ENCODE assay signal across 8 mouse cellular contexts in genomic region chr2:32362274-32362673, GRCm38 (mm10). TPM values are rescaled to one million over a fixed set of nuclear protein-coding genes. Genes with fewer than 3 reads are reported as not detected.
DNase-seq lines count a peak whose midpoint lies in the region; ATAC-seq and TF ChIP-seq lines count a peak whose summit lies in the region.
"Not testable (repeated sequence)": the region's sequence is repeated elsewhere in the genome, so short reads cannot be mapped to it uniquely, and the experiment has no call there.

No protein-coding gene starts in this region.

- ATAC-seq in embryonic facial prominence, embryonic 13.5 days (ENCODE audit: insufficient number of reproducible peaks, insufficient read depth, low FRiP score, low TSS enrichment, low read depth); hindbrain, embryonic 13.5 days (ENCODE audit: low FRiP score); kidney, postnatal 0 days (replicated peaks; ENCODE audit: low FRiP score, low read depth); liver, embryonic 14.5 days (ENCODE audit: insufficient read depth); midbrain, embryonic 12.5 days (ENCODE audit: low FRiP score, low read depth): not testable (repeated sequence)

- TF ChIP-seq EP300 in ES-Bruce4 (IDR thresholded peaks at IDR 0.05; ENCODE audit: insufficient read depth, low read depth, low read length); liver, embryonic 14.5 days (IDR thresholded peaks at IDR 0.05; ENCODE audit: low read depth): not testable (repeated sequence)

- H3K27ac ChIP-seq in ES-Bruce4 (ENCODE audit: insufficient read depth, low read length); midbrain, embryonic 12.5 days (replicated peaks): not testable (repeated sequence)
- peak overlapping the region; percentile 89; the same call in 1 of the 2 replicates for H3K27ac ChIP-seq in embryonic facial prominence, embryonic 13.5 days
- peak overlapping the region; percentile 95 for H3K27ac ChIP-seq in gastrocnemius, adult 2 months
- peak overlapping the region; percentile 90 for H3K27ac ChIP-seq in hindbrain, embryonic 13.5 days
- peak overlapping the region; percentile 95; the same call in 1 of the 2 replicates for H3K27ac ChIP-seq in kidney, postnatal 0 days
- peak overlapping the region; percentile 76 for H3K27ac ChIP-seq in liver, embryonic 14.5 days
- 0 out of 2 replicates have a peak overlapping the region, but pooled peaks have one; percentile 89 for H3K27ac ChIP-seq in small intestine, adult 2 months (ENCODE audit: insufficient read depth, low read depth, low read length)

- not testable (repeated sequence) for TF ChIP-seq CTCF in ES-Bruce4 (IDR thresholded peaks at IDR 0.05; ENCODE audit: low read depth, low read length); gastrocnemius, adult 2 months (IDR thresholded peaks at IDR 0.05); kidney, postnatal 0 days (IDR thresholded peaks at IDR 0.05; ENCODE audit: low read depth); liver, embryonic 14.5 days (IDR thresholded peaks at IDR 0.05; ENCODE audit: low read depth); small intestine, adult 2 months (IDR thresholded peaks at IDR 0.05; ENCODE audit: extremely low read depth, insufficient read length, insufficient replicate concordance, low read depth, low read length)

- not testable (repeated sequence) for DNase-seq in gastrocnemius, adult 2 months; liver, embryonic 14.5 days (ENCODE audit: low read depth in 3 of 3, low spot score in 3 of 3)
- peak; percentile 27 for DNase-seq in kidney, postnatal 0 days (ENCODE audit: low spot score)

- 34% methylated on average over 5 of the region's 5 CpGs for WGBS in embryonic facial prominence, embryonic 13.5 days
- 45% methylated on average over 5 of the region's 5 CpGs for WGBS in hindbrain, embryonic 13.5 days
- WGBS in kidney, postnatal 0 days, result 32% methylated on average over 5 of the region's 5 CpGs
- 13% methylated on average over 5 of the region's 5 CpGs for WGBS in liver, embryonic 14.5 days (ENCODE audit: insufficient replicate concordance)
- WGBS in midbrain, embryonic 12.5 days, result 48% methylated on average over 5 of the region's 5 CpGs
- WGBS in small intestine, adult 2 months, result 16% methylated on average over 5 of the region's 5 CpGs

- H3K27me3 ChIP-seq in ES-Bruce4 (ENCODE audit: control insufficient read depth, insufficient read depth, low read length, poor library complexity, severe bottlenecking); embryonic facial prominence, embryonic 13.5 days; kidney, postnatal 0 days (ENCODE audit: insufficient read depth, low read length); liver, embryonic 14.5 days (ENCODE audit: control insufficient read depth, insufficient read depth, low read length); small intestine, adult 2 months (ENCODE audit: control insufficient read depth, insufficient read depth, low read length): not testable (repeated sequence)
- peaks cover 14% of the 10 kb centered on the region for H3K27me3 ChIP-seq in hindbrain, embryonic 13.5 days
- H3K27me3 ChIP-seq in midbrain, embryonic 12.5 days, result peaks cover 15% of the 10 kb centered on the region

- H3K9ac ChIP-seq in ES-Bruce4 (ENCODE audit: low read depth, poor library complexity, severe bottlenecking), result peak overlapping the region; percentile 57
- peak overlapping the region; percentile 92 for H3K9ac ChIP-seq in embryonic facial prominence, embryonic 13.5 days
- H3K9ac ChIP-seq in hindbrain, embryonic 13.5 days, result peak overlapping the region; percentile 91
- H3K9ac ChIP-seq in kidney, postnatal 0 days (ENCODE audit: low read depth, low read length), result peak overlapping the region; percentile 89
- H3K9ac ChIP-seq in liver, embryonic 14.5 days (replicated peaks), result peak overlapping the region; percentile 83
- H3K9ac ChIP-seq in midbrain, embryonic 12.5 days (replicated peaks), result not testable (repeated sequence)

- peak overlapping the region; percentile 77 for H3K4me2 ChIP-seq in embryonic facial prominence, embryonic 13.5 days
- H3K4me2 ChIP-seq in hindbrain, embryonic 13.5 days, result peak overlapping the region; percentile 90
- H3K4me2 ChIP-seq in kidney, postnatal 0 days (ENCODE audit: low read length), result peak overlapping the region; percentile 85
- H3K4me2 ChIP-seq in liver, embryonic 14.5 days (ENCODE audit: low read depth), result peak overlapping the region; percentile 98
- peak overlapping the region; percentile 88 for H3K4me2 ChIP-seq in midbrain, embryonic 12.5 days (replicated peaks)

- peak overlapping the region; percentile 87 for H3K4me3 ChIP-seq in ES-Bruce4 (ENCODE audit: low read depth, low read length)
- H3K4me3 ChIP-seq in embryonic facial prominence, embryonic 13.5 days, result peak overlapping the region; percentile 86
- peak overlapping the region; percentile 93 for H3K4me3 ChIP-seq in gastrocnemius, adult 2 months
- H3K4me3 ChIP-seq in hindbrain, embryonic 13.5 days, result peak overlapping the region; percentile 85
- H3K4me3 ChIP-seq in kidney, postnatal 0 days (replicated peaks; ENCODE audit: low read depth, low read length), result peak overlapping the region; percentile 76
- H3K4me3 ChIP-seq in liver, embryonic 14.5 days (ENCODE audit: insufficient read depth in 1 of 2, low read depth in 2 of 2, low read length in 2 of 2), result peak overlapping the region; percentile 74 to 84
- peak overlapping the region; percentile 86 for H3K4me3 ChIP-seq in midbrain, embryonic 12.5 days
- H3K4me3 ChIP-seq in small intestine, adult 2 months (ENCODE audit: low read depth, low read length), result peak overlapping the region; percentile 77

- not testable (repeated sequence) for TF ChIP-seq POLR2A in ES-Bruce4 (IDR thresholded peaks at IDR 0.05; ENCODE audit: insufficient read depth, low read length); small intestine, adult 2 months (IDR thresholded peaks at IDR 0.05; ENCODE audit: low read depth, low read length)

- H3K4me1 ChIP-seq in ES-Bruce4 (ENCODE audit: control insufficient read depth, insufficient read depth, low read length); kidney, postnatal 0 days (replicated peaks; ENCODE audit: insufficient read depth, low read length); small intestine, adult 2 months (ENCODE audit: control insufficient read depth, insufficient read depth, insufficient read length, low read length): not testable (repeated sequence)
- H3K4me1 ChIP-seq in embryonic facial prominence, embryonic 13.5 days, result peaks cover 26% of the 10 kb centered on the region
- H3K4me1 ChIP-seq in hindbrain, embryonic 13.5 days (replicated peaks), result peaks cover 31% of the 10 kb centered on the region
- H3K4me1 ChIP-seq in liver, embryonic 14.5 days (replicated peaks; ENCODE audit: control insufficient read depth in 2 of 2, insufficient read depth in 2 of 2, low read length in 1 of 2), result peaks cover 14 to 15% of the 10 kb centered on the region in 2 experiments
- peaks cover 23% of the 10 kb centered on the region for H3K4me1 ChIP-seq in midbrain, embryonic 12.5 days

- intact Hi-C loops in gastrocnemius, adult 2 months (cut with DNase I), result not testable (repeated sequence)

- H3K36me3 ChIP-seq in ES-Bruce4 (ENCODE audit: control insufficient read depth, insufficient read depth, low read length, poor library complexity, severe bottlenecking); liver, embryonic 14.5 days (replicated peaks; ENCODE audit: control insufficient read depth, insufficient read depth, low read depth); small intestine, adult 2 months (ENCODE audit: control insufficient read depth, insufficient read depth, low read length): not testable (repeated sequence)
- peaks cover 29% of the 10 kb centered on the region for H3K36me3 ChIP-seq in embryonic facial prominence, embryonic 13.5 days
- H3K36me3 ChIP-seq in hindbrain, embryonic 13.5 days, result peaks cover 22% of the 10 kb centered on the region
- H3K36me3 ChIP-seq in kidney, postnatal 0 days (ENCODE audit: insufficient read depth, low read length), result peaks cover 17% of the 10 kb centered on the region
- peaks cover 23% of the 10 kb centered on the region for H3K36me3 ChIP-seq in midbrain, embryonic 12.5 days

- H3K9me3 ChIP-seq in ES-Bruce4 (replicated peaks; ENCODE audit: control insufficient read depth, insufficient read depth, low read length, poor library complexity, severe bottlenecking); embryonic facial prominence, embryonic 13.5 days; hindbrain, embryonic 13.5 days; kidney, postnatal 0 days (replicated peaks; ENCODE audit: low read length); liver, embryonic 14.5 days (ENCODE audit: control insufficient read depth, low read length); midbrain, embryonic 12.5 days: not testable (repeated sequence)

RNA-seq across cellular contexts. Expression of gene Dnm1, which starts 9.1 kb away (rescaled TPM):
- polyA plus RNA-seq in ES-Bruce4 (2011; ENCODE audit: insufficient read depth, insufficient read length, low read depth, missing spikeins), result 11.6 and 17.0 TPM in 2 replicates
- polyA plus RNA-seq in embryonic facial prominence, embryonic 13.5 days (2015; fragmentation: Nextera tagmentation; extraction: Ambion mirVana), result 31.9 and 32.4 TPM in 2 replicates
- total RNA-seq in gastrocnemius, adult 2 months (2021), result 1 to 10 TPM; 3.7 to 8.2 TPM
- polyA plus RNA-seq in hindbrain, embryonic 13.5 days (2015; fragmentation: Nextera tagmentation; extraction: Ambion mirVana), result 42.7 and 44.3 TPM in 2 replicates
- polyA plus RNA-seq in kidney, postnatal 0 days (2015; fragmentation: Nextera tagmentation; extraction: Ambion mirVana), result 5.3 and 5.6 TPM in 2 replicates
- 2.9 and 4.0 TPM in 2 replicates for polyA plus RNA-seq in liver, embryonic 14.5 days (2012; rRNA removed)
- polyA plus RNA-seq in liver, embryonic 14.5 days (2014; fragmentation: Nextera tagmentation; extraction: Ambion mirVana), result 0.43 and 0.56 TPM in 2 replicates
- polyA plus RNA-seq in midbrain, embryonic 12.5 days (2016; fragmentation: Nextera tagmentation; extraction: Ambion mirVana), result 26.3 and 30.5 TPM in 2 replicates
- 248 and 480 TPM in 2 replicates for polyA plus RNA-seq in small intestine, adult 2 months (2012; rRNA removed)

RNA-seq across cellular contexts. Expression of gene Ciz1, which starts 10.1 kb away (rescaled TPM):
- 34.3 and 38.7 TPM in 2 replicates for polyA plus RNA-seq in ES-Bruce4 (2011; ENCODE audit: insufficient read depth, insufficient read length, low read depth, missing spikeins)
- polyA plus RNA-seq in embryonic facial prominence, embryonic 13.5 days (2015; fragmentation: Nextera tagmentation; extraction: Ambion mirVana), result 48.6 and 54.2 TPM in 2 replicates
- 10 to 100 TPM; 26.4 to 26.6 TPM for total RNA-seq in gastrocnemius, adult 2 months (2021)
- polyA plus RNA-seq in hindbrain, embryonic 13.5 days (2015; fragmentation: Nextera tagmentation; extraction: Ambion mirVana), result 52.4 and 53.7 TPM in 2 replicates
- 33.7 and 33.8 TPM in 2 replicates for polyA plus RNA-seq in kidney, postnatal 0 days (2015; fragmentation: Nextera tagmentation; extraction: Ambion mirVana)
- 40.3 and 43.3 TPM in 2 replicates for polyA plus RNA-seq in liver, embryonic 14.5 days (2012; rRNA removed)
- 13.1 and 13.9 TPM in 2 replicates for polyA plus RNA-seq in liver, embryonic 14.5 days (2014; fragmentation: Nextera tagmentation; extraction: Ambion mirVana)
- 61.5 TPM in 2 replicates for polyA plus RNA-seq in midbrain, embryonic 12.5 days (2016; fragmentation: Nextera tagmentation; extraction: Ambion mirVana)
- 121 and 275 TPM in 2 replicates for polyA plus RNA-seq in small intestine, adult 2 months (2012; rRNA removed)

RNA-seq across cellular contexts. Expression of gene 1110008P14Rik, which starts 19.5 kb away (rescaled TPM):
- 25.7 and 30.5 TPM in 2 replicates for polyA plus RNA-seq in ES-Bruce4 (2011; ENCODE audit: insufficient read depth, insufficient read length, low read depth, missing spikeins)
- 44.1 and 47.8 TPM in 2 replicates for polyA plus RNA-seq in embryonic facial prominence, embryonic 13.5 days (2015; fragmentation: Nextera tagmentation; extraction: Ambion mirVana)
- 10 to 100 TPM; 34.3 to 43.2 TPM for total RNA-seq in gastrocnemius, adult 2 months (2021)
- polyA plus RNA-seq in hindbrain, embryonic 13.5 days (2015; fragmentation: Nextera tagmentation; extraction: Ambion mirVana), result 103 and 108 TPM in 2 replicates
- 87.0 and 96.8 TPM in 2 replicates for polyA plus RNA-seq in kidney, postnatal 0 days (2015; fragmentation: Nextera tagmentation; extraction: Ambion mirVana)
- polyA plus RNA-seq in liver, embryonic 14.5 days (2012; rRNA removed), result 32.6 and 39.6 TPM in 2 replicates
- polyA plus RNA-seq in liver, embryonic 14.5 days (2014; fragmentation: Nextera tagmentation; extraction: Ambion mirVana), result 38.7 and 40.8 TPM in 2 replicates
- polyA plus RNA-seq in midbrain, embryonic 12.5 days (2016; fragmentation: Nextera tagmentation; extraction: Ambion mirVana), result 57.5 and 61.1 TPM in 2 replicates
- 117 and 134 TPM in 2 replicates for polyA plus RNA-seq in small intestine, adult 2 months (2012; rRNA removed)

RNA-seq across cellular contexts. Expression of gene Lcn2, which starts 25.8 kb away (rescaled TPM):
- not detected in 2 replicates for polyA plus RNA-seq in ES-Bruce4 (2011; ENCODE audit: insufficient read depth, insufficient read length, low read depth, missing spikeins)
- 0.22 and 1.5 TPM in 2 replicates for polyA plus RNA-seq in embryonic facial prominence, embryonic 13.5 days (2015; fragmentation: Nextera tagmentation; extraction: Ambion mirVana)
- 1 to 10 TPM; 2.6 to 3.4 TPM for total RNA-seq in gastrocnemius, adult 2 months (2021)
- 1.0 TPM in 1 of 2 replicates, not detected in the other for polyA plus RNA-seq in hindbrain, embryonic 13.5 days (2015; fragmentation: Nextera tagmentation; extraction: Ambion mirVana)
- polyA plus RNA-seq in kidney, postnatal 0 days (2015; fragmentation: Nextera tagmentation; extraction: Ambion mirVana), result 43.5 and 50.3 TPM in 2 replicates
- polyA plus RNA-seq in liver, embryonic 14.5 days (2012; rRNA removed), result 29.8 and 30.2 TPM in 2 replicates
- 41.1 and 65.1 TPM in 2 replicates for polyA plus RNA-seq in liver, embryonic 14.5 days (2014; fragmentation: Nextera tagmentation; extraction: Ambion mirVana)
- polyA plus RNA-seq in midbrain, embryonic 12.5 days (2016; fragmentation: Nextera tagmentation; extraction: Ambion mirVana), result 0.60 TPM in 2 replicates
- 5.5 and 5.8 TPM in 2 replicates for polyA plus RNA-seq in small intestine, adult 2 months (2012; rRNA removed)

RNA-seq across cellular contexts. Expression of gene Ptges2, which starts 33.4 kb away (rescaled TPM):
- 18.1 and 22.2 TPM in 2 replicates for polyA plus RNA-seq in ES-Bruce4 (2011; ENCODE audit: insufficient read depth, insufficient read length, low read depth, missing spikeins)
- 30.0 and 30.4 TPM in 2 replicates for polyA plus RNA-seq in embryonic facial prominence, embryonic 13.5 days (2015; fragmentation: Nextera tagmentation; extraction: Ambion mirVana)
- total RNA-seq in gastrocnemius, adult 2 months (2021), result 10 to 100 TPM; 34.7 to 51.1 TPM
- 41.2 and 41.3 TPM in 2 replicates for polyA plus RNA-seq in hindbrain, embryonic 13.5 days (2015; fragmentation: Nextera tagmentation; extraction: Ambion mirVana)
- 44.1 and 44.8 TPM in 2 replicates for polyA plus RNA-seq in kidney, postnatal 0 days (2015; fragmentation: Nextera tagmentation; extraction: Ambion mirVana)
- polyA plus RNA-seq in liver, embryonic 14.5 days (2012; rRNA removed), result 7.9 and 11.6 TPM in 2 replicates
- polyA plus RNA-seq in liver, embryonic 14.5 days (2014; fragmentation: Nextera tagmentation; extraction: Ambion mirVana), result 11.4 and 14.0 TPM in 2 replicates
- polyA plus RNA-seq in midbrain, embryonic 12.5 days (2016; fragmentation: Nextera tagmentation; extraction: Ambion mirVana), result 27.2 and 28.6 TPM in 2 replicates
- polyA plus RNA-seq in small intestine, adult 2 months (2012; rRNA removed), result 22.3 and 32.6 TPM in 2 replicates
